Mouse (Mus musculus) heart, postnatal 0 days (tissue): ENCODE data around the gene Rac2.

Experiments used
- CTCF ChIP-seq: IDR thresholded peaks from 2 replicates; pipeline ENCODE4 v1.5.1; 2016; ENCODE audit warnings: antibody characterized with exemption, control low read depth, low read depth
- EP300 ChIP-seq: IDR thresholded peaks from 2 replicates; pipeline ENCODE4 v1.6.1; 2016; ENCODE audit warnings: antibody characterized with exemption, low read depth

- TF ChIP-seq EP300 (no peak), CTCF (no peak)
These were observed 18.2 kb upstream of the Rac2 start for GRCm38 (mm10) chr15:78590785-78591184.
